Mouse (Mus musculus): Measurements from ENCODE around the gene Zfp775.

DNA sequence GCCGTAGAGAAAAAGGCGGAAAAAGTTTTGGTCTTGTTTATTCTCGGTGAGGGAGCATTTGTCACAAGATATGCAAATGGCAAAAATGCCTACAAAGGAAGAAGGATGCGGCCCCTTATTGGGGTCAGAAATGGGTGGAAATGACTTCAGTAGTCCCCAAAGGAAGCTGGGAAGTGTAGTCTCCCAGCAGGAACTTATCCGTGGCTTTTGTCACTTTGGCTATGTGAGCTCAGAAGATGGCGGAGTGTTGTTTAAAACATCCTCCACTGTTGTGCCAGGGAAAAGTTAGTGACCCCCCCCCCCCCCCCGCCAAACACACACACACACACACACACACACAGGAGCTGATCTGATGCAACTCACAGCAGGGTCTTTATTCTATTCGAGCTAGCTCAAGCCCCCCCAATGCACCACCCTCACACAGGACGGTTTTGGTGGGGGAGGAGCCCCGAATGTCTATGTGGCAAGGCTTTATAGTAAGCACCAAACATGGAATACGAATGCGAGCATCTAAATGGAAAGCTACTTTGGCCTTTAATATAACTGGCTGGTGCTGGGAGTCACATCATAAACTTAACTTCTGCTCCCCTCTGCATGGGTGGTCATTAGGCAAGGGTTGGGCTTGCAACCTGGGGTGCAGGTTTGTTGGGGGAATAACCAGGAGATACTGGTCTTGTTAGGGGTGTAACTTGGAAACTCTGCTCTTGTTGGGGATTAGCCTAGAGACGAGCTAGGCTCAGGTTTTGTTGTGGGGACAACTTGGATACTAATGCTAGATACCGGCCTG is 46.6 kb upstream of the Zfp775 start:
- peak; percentile 58; the same call in 1 of the 2 replicates for TF ChIP-seq POLR2A (IDR thresholded peaks at IDR 0.05; ENCODE audit: borderline replicate concordance, insufficient read depth, low read length)
- no peak for TF ChIP-seq CTCF (IDR thresholded peaks at IDR 0.05; ENCODE audit: borderline replicate concordance, insufficient read depth, low read depth, low read length)

All from cerebellum, adult 2 months (tissue).